Mouse (Mus musculus) testis, adult 2 months (tissue): ENCODE results near the gene Vipr1.

Experiments
- CTCF ChIP-seq: fragments of 200-500 bp; IDR thresholded peaks from 2 replicates; pipeline ENCODE4 v1.5.1; 2012; ENCODE audit warnings: low read depth, mild to moderate bottlenecking, inconsistent platforms, low read length, moderate library complexity; ENCODE audit not compliant: control insufficient read depth, insufficient read depth, insufficient replicate concordance
- POLR2A ChIP-seq: fragments of 200-500 bp; IDR thresholded peaks from 2 replicates; pipeline ENCODE4 v1.6.1; 2012; ENCODE audit warnings: low read depth, mild to moderate bottlenecking, inconsistent platforms, low read length, moderate library complexity; ENCODE audit not compliant: control insufficient read depth

DNA sequence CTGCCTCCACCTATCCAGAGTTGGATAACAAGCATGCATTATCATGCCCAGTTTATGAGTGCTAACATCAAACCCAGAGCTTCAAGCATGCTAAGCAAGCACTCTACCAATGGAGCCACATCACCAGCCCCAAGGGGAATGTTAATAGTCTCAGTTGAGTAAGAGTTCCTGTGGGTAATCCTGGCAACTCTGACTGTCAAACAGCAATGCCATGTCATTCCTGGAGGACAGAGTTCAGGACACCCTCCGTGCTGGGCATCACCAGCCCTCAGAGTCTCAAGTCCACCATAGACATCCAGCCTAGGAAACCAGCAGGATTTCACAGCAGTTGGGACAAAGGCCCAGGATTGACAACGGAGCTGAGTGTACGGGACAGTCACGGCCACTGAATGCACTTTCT lies 19.3 kb upstream of the Vipr1 start:
- TF ChIP-seq CTCF = no peak
- TF ChIP-seq POLR2A = no peak
